Mouse (Mus musculus): ENCODE data around the gene Gm38392. TPM values are rescaled to one million over a fixed set of nuclear protein-coding genes. Genes with fewer than 3 reads are reported as not detected.

The Gm38392 gene
- total and polyA plus RNA-seq, 2 experiments from 2014 or later = 0.16 TPM; not detected in 1

DNA sequence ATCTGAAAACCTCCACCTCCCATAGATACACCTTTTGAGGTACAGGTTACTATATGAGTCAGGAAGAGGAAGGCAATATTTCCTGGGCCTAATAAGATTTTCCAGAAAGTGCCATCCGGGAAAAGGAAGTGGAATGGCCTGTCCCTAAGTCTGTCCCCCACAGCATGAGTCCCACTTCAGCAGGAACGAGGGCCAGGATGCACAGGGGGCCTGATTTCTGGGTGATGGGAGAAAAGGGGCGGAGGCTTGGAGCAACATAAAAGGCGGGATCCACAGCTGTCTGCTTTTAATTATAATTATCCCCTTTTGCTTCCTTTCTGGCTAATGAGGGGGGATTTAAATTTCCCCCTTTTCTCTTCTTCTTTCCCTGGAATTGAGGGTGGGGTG is 81.8 kb downstream of the Gm38392 start:
- peak; percentile 21 for ATAC-seq
- Histone ChIP-seq H3K9me3 (ENCODE audit: low read length) (no peaks in the 10 kb centered on the region), H3K4me1 (ENCODE audit: insufficient read depth) (peaks cover 45% of the 10 kb centered on the region), H3K27me3 (ENCODE audit: insufficient read depth, low read length) (no peaks in the 10 kb centered on the region), H3K4me3 (ENCODE audit: low read depth, low read length) (no peak overlapping the region), H3K27ac (ENCODE audit: low read depth, low read length) (peak overlapping the region; percentile 99), H3K4me2 (ENCODE audit: low read depth) (peak overlapping the region; percentile 97), H3K9ac (peak overlapping the region; percentile 96), H3K36me3 (ENCODE audit: insufficient read depth) (peaks cover 6% of the 10 kb centered on the region; the same call in 1 of the 2 replicates)
- WGBS = 6% methylated on average over 4 of the region's 4 CpGs
- peak; percentile 76 for DNase-seq
- no peak for TF ChIP-seq CTCF (IDR thresholded peaks at IDR 0.05; ENCODE audit: low read depth)

DNA sequence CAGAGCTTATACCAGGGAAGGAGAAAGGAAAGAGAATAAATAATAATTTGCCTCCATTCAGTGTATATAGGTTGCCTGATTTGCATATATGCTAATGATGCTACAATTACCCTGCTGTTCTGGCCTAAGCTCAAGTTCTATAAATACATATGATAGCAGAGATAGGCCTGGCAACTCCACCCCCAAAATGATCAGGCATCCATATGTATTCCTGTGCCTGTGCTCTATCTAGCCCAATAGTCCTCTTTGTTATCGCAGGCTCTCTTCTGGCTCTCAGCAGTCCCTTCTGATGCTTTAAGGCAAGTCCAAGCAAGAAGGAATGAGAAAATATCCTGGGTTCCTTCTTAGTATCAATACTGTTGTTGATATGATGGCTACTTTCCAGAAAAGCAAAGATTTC is 82.3 kb downstream of the Gm38392 start:
- Histone ChIP-seq H3K36me3 (ENCODE audit: insufficient read depth) (peaks cover 2% of the 10 kb centered on the region; the same call in 1 of the 2 replicates), H3K9me3 (ENCODE audit: low read length) (no peaks in the 10 kb centered on the region), H3K27ac (ENCODE audit: low read depth, low read length) (peak overlapping the region; percentile 99), H3K4me3 (ENCODE audit: low read depth, low read length) (no peak overlapping the region), H3K4me2 (ENCODE audit: low read depth) (peak overlapping the region; percentile 97), H3K27me3 (ENCODE audit: insufficient read depth, low read length) (no peaks in the 10 kb centered on the region), H3K9ac (peak overlapping the region; percentile 96), H3K4me1 (ENCODE audit: insufficient read depth) (peaks cover 42% of the 10 kb centered on the region)
- DNase-seq (peak; percentile 81), ATAC-seq (peak; percentile 3; the same call in 1 of the 2 replicates)
- no peak for TF ChIP-seq CTCF (IDR thresholded peaks at IDR 0.05; ENCODE audit: low read depth)
- 4% methylated on average over 1 of the region's 1 CpGs for WGBS

DNA sequence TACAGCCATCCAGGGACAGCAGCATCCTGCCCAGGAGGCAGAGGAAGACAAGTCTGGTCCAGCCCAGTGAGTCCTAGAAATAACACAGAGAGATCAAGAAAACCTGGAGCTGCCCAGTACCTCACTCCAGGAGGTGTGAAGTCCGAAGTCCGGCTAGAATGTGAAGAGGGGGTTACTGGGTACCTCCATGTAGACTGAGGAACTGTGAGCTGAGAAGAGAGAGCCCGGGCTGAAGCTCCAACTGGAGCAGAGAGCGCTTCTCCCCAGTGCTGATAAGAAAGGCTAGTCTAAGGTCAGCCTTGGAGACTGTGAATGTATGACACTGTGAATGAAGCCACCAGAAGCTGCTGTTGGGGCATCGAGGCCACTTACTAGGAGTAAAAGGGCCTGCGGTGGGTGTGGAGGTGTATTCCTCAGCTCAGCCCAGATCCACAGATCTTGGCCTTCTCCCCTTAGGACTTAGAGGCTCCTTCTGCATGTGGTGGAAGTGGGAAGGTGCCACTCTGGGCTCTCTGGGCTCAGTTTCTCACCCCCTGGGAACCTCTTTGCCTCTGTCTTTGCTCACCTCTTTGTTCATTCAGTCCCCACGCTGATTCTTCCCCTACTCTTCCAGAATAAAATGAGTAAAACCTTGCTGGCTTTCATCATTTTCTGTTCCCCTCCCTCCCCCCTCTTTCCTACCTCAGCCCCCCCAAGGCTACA is 82.9 kb downstream of the Gm38392 start:
- H3K4me3 ChIP-seq (ENCODE audit: low read depth, low read length) = no peak overlapping the region
- peaks cover 42% of the 10 kb centered on the region for H3K4me1 ChIP-seq (ENCODE audit: insufficient read depth)
- peak; percentile 53 for DNase-seq

DNA sequence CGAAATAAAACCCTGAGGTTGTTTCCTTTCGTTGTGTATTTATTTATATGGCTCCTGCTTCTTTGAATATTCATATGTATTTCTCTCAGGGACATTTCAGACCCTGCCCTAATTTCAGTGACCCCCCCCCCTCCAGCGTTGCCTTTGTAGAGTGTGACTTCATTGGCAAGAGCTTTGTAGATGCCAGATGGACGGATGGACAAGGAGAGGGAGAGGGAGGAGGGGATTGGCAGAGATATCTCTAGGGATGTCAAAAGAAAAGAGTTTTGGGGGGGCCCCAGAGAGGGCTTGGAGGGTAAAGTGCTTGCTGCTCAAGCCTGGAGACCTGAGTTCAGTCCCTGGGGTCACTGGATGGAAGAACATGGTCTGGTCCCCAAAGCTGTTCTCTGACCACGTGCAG is 83.6 kb downstream of the Gm38392 start:
- Histone ChIP-seq H3K9ac (peak overlapping the region; percentile 96), H3K27me3 (ENCODE audit: insufficient read depth, low read length) (no peaks in the 10 kb centered on the region), H3K4me3 (ENCODE audit: low read depth, low read length) (no peak overlapping the region), H3K9me3 (ENCODE audit: low read length) (no peaks in the 10 kb centered on the region), H3K4me2 (ENCODE audit: low read depth) (peak overlapping the region; percentile 97), H3K27ac (ENCODE audit: low read depth, low read length) (peak overlapping the region; percentile 99), H3K4me1 (ENCODE audit: insufficient read depth) (peaks cover 42% of the 10 kb centered on the region), H3K36me3 (ENCODE audit: insufficient read depth) (no peaks in the 10 kb centered on the region)
- DNase-seq (no peak), ATAC-seq (no peak)
- TF ChIP-seq CTCF (IDR thresholded peaks at IDR 0.05; ENCODE audit: low read depth) = no peak
- 4% methylated on average over 5 of the region's 5 CpGs for WGBS

More for the DNA sequence above, 82.9 kb downstream of the Gm38392 start:
- Histone ChIP-seq H3K27me3 (ENCODE audit: insufficient read depth, low read length) (no peaks in the 10 kb centered on the region), H3K9ac (peak overlapping the region; percentile 96), H3K9me3 (ENCODE audit: low read length) (no peaks in the 10 kb centered on the region), H3K4me2 (ENCODE audit: low read depth) (peak overlapping the region; percentile 97), H3K36me3 (ENCODE audit: insufficient read depth) (no peaks in the 10 kb centered on the region), H3K27ac (ENCODE audit: low read depth, low read length) (peak overlapping the region; percentile 99)
- TF ChIP-seq CTCF (IDR thresholded peaks at IDR 0.05; ENCODE audit: low read depth) = no peak
- no peak for ATAC-seq
- WGBS = 7% methylated on average over 7 of the region's 7 CpGs

DNA sequence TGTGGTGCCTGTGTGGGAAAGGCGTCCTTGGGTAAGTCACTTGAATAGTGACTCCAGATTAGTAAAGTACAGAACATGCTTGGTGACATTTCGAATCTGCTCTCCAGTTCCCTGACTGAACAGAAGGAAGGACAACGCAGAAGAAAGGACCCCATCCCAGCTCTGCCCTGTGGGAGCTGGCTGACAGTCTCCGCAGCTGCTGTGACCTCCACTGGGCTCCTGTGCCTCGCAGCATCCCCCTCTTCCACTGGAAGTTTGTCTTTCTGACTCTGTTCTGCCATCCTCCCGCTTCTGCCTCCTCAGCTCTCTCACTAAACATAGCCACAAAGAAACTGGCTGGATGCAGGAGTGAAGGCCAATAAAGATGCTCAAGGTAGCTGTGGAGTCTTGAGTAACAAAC is 84.0 kb downstream of the Gm38392 start:
- DNase-seq = peak; percentile 44

DNA sequence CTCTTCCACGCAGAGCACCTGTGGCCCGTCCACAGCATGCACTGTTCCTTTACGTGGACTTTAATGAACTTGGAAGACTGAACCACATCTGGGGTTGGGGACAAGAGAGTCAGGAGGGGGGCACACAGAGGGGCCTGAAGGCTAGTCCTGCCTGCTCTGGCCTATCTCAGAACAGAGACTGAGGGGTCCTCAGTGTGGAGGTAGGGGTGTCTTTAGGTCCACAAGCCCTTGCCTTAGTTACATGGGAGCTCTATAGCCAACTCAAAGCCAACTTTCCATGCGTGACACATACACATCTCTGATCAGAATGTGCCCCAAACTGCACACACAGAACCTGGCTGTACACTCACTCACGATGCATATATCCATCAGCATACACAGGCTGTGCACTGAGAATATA is 85.4 kb downstream of the Gm38392 start:
- peak; percentile 53 for DNase-seq
- H3K9ac ChIP-seq = peak overlapping the region; percentile 96
- WGBS = 17% methylated on average over 5 of the region's 5 CpGs

More for the DNA sequence above, 84.0 kb downstream of the Gm38392 start:
- H3K4me1 ChIP-seq (ENCODE audit: insufficient read depth) = peaks cover 46% of the 10 kb centered on the region
- peak overlapping the region; percentile 96 for H3K4me2 ChIP-seq (ENCODE audit: low read depth)
- no peak overlapping the region for H3K4me3 ChIP-seq (ENCODE audit: low read depth, low read length)
- no peak for TF ChIP-seq CTCF (IDR thresholded peaks at IDR 0.05; ENCODE audit: low read depth)
- H3K27me3 ChIP-seq (ENCODE audit: insufficient read depth, low read length) = no peaks in the 10 kb centered on the region
- ATAC-seq = no peak
- 9% methylated on average over 6 of the region's 6 CpGs for WGBS
- H3K36me3 ChIP-seq (ENCODE audit: insufficient read depth) = no peaks in the 10 kb centered on the region
- peak overlapping the region; percentile 99 for H3K27ac ChIP-seq (ENCODE audit: low read depth, low read length)
- peak overlapping the region; percentile 96 for H3K9ac ChIP-seq
- no peaks in the 10 kb centered on the region for H3K9me3 ChIP-seq (ENCODE audit: low read length)

DNA sequence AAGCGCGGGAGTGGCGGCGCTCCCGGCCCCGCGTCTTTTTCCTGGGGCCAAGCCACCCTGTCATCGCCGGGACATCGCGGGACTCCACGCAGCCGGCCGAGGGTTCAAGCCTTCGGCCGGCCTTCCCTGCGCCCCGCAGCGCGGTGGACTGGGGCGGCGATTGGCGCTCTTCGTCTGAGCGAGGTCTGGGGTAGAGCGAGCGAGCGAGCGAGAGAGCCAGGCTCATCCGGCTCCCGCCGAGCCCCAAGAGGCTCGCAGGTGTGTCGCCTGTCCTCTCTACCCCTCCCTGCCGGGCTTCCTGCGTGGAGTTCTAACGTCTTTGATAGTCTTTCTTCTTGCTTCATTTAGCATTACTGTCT is 86.1 kb downstream of the Gm38392 start:
- H3K27ac ChIP-seq (ENCODE audit: low read depth, low read length) = peak overlapping the region; percentile 99
- WGBS = 0% methylated on average over 30 of the region's 37 CpGs
- H3K36me3 ChIP-seq (ENCODE audit: insufficient read depth) = no peaks in the 10 kb centered on the region
- TF ChIP-seq CTCF (IDR thresholded peaks at IDR 0.05; ENCODE audit: low read depth) = no peak
- peak overlapping the region; percentile 58 for H3K4me3 ChIP-seq (ENCODE audit: low read depth, low read length)
- H3K4me1 ChIP-seq (ENCODE audit: insufficient read depth) = peaks cover 42% of the 10 kb centered on the region
- H3K4me2 ChIP-seq (ENCODE audit: low read depth) = peak overlapping the region; percentile 96
- H3K27me3 ChIP-seq (ENCODE audit: insufficient read depth, low read length) = no peaks in the 10 kb centered on the region
- DNase-seq (peak; percentile 67), ATAC-seq (no peak)
- H3K9ac ChIP-seq = peak overlapping the region; percentile 96
- H3K9me3 ChIP-seq (ENCODE audit: low read length) = no peaks in the 10 kb centered on the region

More for the DNA sequence above, 85.4 kb downstream of the Gm38392 start:
- peaks cover 48% of the 10 kb centered on the region for H3K4me1 ChIP-seq (ENCODE audit: insufficient read depth)
- no peak for TF ChIP-seq CTCF (IDR thresholded peaks at IDR 0.05; ENCODE audit: low read depth)
- H3K4me3 ChIP-seq (ENCODE audit: low read depth, low read length) = peak overlapping the region; percentile 58
- H3K27me3 ChIP-seq (ENCODE audit: insufficient read depth, low read length) = no peaks in the 10 kb centered on the region
- H3K27ac ChIP-seq (ENCODE audit: low read depth, low read length) = peak overlapping the region; percentile 99
- H3K9me3 ChIP-seq (ENCODE audit: low read length) = no peaks in the 10 kb centered on the region
- H3K36me3 ChIP-seq (ENCODE audit: insufficient read depth) = no peaks in the 10 kb centered on the region
- no peak for ATAC-seq
- H3K4me2 ChIP-seq (ENCODE audit: low read depth) = peak overlapping the region; percentile 96

Data from forebrain, postnatal 0 days (tissue).